Mouse (Mus musculus) adrenal gland, postnatal 25 days (tissue): ENCODE results near the gene Gpc5. TPM values are rescaled to one million over a fixed set of nuclear protein-coding genes. Genes with fewer than 3 reads are reported as not detected.
A peak's percentile ranks its signal among the peaks of the same experiment; 100 is the strongest.
"Not testable (repeated sequence)": the region's sequence is repeated elsewhere in the genome, so short reads cannot be mapped to it uniquely, and the experiment has no call there.

Experiments used
- DNase-seq: peaks from one replicate; pipeline ENCODE4 v3.0.0; 2021; ENCODE audit warnings: mixed read lengths
- long read RNA-seq: library from polyadenylated mRNA; stranded (forward); transcript quantifications from one replicate; pipeline ENCODE4 v2.0.0, GENCODE M21; 2021
- total RNA-seq: library from RNA; stranded (reverse); gene quantifications from 2 replicates; pipeline ENCODE4 v1.2.3, GENCODE M21; 2021

Gene Gpc5
- 4.8 and 5.1 TPM in 2 replicates for total RNA-seq
- long read RNA-seq = 0 reads

DNA sequence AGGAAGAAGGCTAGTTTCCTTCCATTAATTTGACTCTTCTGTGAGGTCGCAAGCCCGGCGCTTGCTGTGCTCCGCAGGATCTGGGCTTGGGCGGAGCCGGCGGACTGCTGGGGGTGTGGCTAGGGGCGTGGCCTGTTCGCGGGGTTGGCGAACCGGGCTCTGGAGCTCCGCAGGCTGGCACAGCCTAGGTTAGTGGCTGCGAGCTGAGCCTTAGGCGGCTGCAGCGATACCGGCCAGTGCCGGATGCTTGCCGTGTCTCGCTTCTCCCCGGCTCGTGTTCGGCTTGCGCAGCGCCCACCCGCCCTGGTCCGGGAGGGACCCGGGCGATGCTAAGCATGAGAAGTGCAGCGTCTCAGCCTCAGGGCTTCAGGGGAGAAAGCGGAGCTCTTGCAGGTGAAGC is at the start of gene Gpc5:
Gene Gpc5, plus strand, starts transcription at position 135 of the 400 bp plus-strand sequence.
- DNase-seq = peak; percentile 94

DNA sequence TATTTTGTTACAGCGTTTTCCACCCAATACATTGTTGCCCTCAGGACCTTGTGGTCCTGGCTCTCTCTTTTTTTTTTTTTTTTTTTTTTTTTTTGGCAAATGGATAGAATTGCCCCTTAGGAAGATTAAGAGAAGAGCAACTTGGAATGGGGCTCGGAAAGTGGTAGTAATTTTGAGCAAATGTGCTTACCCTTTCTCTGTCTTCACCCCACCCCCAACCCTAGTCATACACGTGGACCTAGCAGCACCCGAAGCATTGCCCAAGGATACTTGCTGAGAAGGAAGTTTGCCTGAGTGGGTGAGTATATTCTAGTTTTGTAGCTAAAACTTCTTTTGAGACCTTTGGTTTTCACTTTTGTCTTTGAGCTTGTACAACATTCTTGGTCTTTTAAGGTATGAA is 49.4 kb upstream of the Gpc5 start:
- no peak for DNase-seq

DNA sequence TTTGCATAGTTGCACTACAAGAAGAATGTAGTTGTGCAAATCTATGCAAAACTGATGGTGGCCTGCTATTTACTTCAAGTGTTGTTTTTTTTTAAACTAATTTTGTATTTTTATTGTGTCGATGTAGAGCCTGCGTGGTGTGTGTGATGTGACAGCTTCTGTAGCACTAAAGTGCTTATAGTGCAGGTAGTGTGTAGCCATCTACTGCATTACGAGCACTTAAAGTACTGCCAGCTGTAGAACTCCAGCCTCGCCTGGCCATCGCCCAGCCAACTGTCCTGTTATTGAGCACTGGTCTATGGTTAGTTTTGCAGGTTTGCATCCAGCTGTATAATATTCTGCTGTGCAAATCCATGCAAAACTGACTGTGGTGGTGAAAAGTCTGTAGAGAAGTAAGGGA is 48.0 kb upstream of the Gpc5 start:
- no peak for DNase-seq

- no peak for DNase-seq
Observed at GRCm38 (mm10) chr14:115045712-115046111, 46.3 kb upstream of the Gpc5 start.

GRCm38 (mm10) chr14:115047316-115047715 is 44.7 kb upstream of the Gpc5 start:
- DNase-seq = no peak

DNA sequence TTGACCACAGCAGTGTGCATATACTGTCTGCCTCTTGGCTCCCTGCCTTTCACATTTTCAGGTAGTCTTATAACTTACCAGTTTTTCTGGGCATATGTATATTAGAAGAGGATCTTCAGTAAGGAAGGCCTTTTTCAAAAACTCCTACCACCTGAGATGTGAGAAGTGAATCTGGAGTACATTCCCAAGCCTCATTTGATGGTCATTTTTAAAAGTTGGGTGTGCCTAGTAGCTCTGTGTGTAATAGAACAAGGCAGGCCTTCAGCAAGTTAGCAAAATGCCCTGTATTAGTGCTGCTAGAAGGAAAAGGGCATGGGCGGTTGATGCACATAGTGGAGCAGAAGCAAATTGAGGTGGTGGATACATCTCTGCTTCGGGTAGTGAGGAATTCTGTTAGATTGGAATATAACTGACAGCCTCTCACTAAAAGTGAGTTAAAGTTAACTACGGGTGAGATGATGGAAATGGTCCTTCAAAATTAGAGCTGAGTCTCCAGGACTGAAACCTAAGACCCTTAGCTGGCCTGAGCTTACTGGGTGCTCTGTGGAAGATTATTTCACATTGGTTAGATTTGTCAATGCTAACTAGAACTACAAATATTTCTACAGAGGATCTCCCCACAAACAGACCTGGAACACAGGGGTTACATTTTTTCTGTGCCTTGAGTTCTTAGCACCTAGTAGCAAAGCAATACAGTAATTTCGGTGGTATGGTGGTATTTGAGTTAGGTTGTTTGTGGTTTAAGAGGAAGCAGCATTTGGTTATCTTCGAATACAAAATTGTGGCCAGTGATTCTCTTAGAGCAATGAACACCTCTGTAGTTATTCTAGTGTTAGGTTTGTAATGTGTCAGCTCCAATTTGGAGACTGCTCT is 43.8 kb upstream of the Gpc5 start:
- DNase-seq = no peak

DNA sequence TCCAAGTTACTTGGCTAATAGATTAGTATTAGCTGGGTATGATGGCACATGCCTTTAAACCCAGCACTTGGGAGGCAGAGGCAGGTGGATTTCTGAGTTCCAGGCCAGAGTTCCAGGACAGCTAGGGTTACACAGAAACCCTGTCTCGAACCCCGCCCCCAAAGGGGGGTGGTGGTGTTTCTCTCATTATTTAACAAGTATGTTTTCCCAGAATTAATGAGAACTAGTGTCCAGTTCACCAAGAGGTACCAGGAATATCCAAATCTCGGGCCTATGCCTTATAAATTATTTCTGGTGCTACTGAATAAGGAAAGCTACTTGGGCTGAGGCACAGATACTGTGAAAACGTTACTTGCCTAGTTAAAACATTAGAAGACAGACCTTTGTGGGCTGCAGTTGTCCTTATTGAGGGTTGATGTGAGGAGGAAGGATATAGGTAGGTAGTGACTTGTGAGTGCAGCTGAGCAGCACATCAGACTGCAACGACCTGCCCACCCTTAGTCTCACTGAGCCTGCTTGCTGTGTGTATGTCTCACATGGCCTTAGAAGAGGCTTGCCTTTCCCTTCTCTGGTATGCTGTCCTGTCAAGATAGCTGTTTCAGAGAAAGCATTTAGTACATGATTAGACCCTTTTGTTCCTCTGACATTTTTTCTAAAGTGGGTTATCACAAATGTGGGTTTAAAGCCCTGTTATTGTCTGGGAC is 43.0 kb upstream of the Gpc5 start:
- no peak for DNase-seq

DNA sequence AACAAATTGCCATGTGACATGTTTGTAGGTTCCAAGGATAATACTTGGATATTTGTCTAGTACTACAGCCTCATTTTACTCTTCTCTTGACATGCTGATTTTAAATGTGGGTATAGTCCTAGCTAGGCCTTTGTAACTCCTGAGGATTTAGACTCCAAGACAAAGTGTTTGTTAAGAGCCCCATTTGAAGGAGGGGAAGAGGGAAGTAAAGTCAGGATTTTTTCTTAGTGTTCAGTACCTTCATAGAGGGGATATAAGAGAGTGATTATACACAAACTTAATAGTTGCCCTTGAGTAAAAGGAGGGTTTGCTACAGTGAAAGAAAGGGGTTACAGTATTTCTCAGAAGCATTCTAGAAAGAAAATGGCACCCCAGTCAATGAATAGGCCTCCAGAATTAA is 42.2 kb upstream of the Gpc5 start:
- no peak for DNase-seq

GRCm38 (mm10) chr14:115051106-115051760 is 40.8 kb upstream of the Gpc5 start:
- no peak for DNase-seq

- DNase-seq = no peak
Observed at GRCm38 (mm10) chr14:115052371-115052770, 39.6 kb upstream of the Gpc5 start.

- DNase-seq = no peak
Observed at GRCm38 (mm10) chr14:115054252-115054651, 37.8 kb upstream of the Gpc5 start.

GRCm38 (mm10) chr14:115057524-115057923 is 34.5 kb upstream of the Gpc5 start:
- DNase-seq = no peak

GRCm38 (mm10) chr14:115066164-115066563 is 25.9 kb upstream of the Gpc5 start:
- not testable (repeated sequence) for DNase-seq

- peak; percentile 12 for DNase-seq
Observed at GRCm38 (mm10) chr14:115070534-115070933, 21.5 kb upstream of the Gpc5 start.

- no peak for DNase-seq
Observed at GRCm38 (mm10) chr14:115077340-115077739, 14.7 kb upstream of the Gpc5 start.

DNA sequence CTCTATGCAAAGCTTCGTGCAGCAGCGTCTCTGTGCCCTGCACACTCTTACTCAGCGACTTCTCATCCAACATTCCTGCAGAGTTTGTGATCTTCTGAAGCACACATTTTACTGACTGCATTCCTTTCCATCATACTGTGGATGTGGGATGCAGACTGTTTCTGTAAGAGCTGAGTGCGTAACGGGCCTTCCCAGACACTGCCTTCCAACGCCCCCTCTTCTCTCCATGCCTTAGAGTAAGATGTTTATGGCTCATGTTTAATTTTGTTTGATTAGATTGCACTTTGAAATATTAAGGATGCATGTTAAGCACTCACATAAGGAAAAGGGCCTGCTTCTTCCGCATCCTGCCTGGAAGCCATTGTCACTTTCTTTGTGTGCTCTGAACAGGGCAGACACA is 14.0 kb upstream of the Gpc5 start:
- no peak for DNase-seq

GRCm38 (mm10) chr14:115081728-115082502 is 10.1 kb upstream of the Gpc5 start:
- DNase-seq = no peak

GRCm38 (mm10) chr14:115090516-115090915 is 1.5 kb upstream of the Gpc5 start:
- DNase-seq = no peak

DNA sequence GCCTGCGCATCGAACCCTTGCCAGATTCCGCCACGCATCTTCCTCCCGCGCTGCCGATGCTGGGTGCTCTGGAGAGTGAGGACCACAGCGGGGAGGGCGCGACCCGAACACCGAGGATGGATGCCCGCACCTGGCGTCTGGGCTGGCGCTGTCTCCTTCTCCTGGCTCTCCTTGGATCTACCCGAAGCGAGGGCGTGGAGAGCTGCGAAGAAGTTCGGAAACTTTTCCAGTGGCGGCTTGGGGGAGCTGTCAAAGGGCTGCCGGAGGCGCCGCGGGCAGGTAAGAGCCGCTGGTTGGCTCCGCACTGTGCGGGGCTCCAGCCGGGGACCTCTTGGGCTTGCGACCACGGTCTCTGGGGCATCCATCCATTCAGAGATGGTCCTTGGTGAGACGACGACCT is 495 bp downstream of the Gpc5 start:
- no peak for DNase-seq

GRCm38 (mm10) chr14:115092952-115093351 is 937 bp downstream of the Gpc5 start:
- DNase-seq = no peak

DNA sequence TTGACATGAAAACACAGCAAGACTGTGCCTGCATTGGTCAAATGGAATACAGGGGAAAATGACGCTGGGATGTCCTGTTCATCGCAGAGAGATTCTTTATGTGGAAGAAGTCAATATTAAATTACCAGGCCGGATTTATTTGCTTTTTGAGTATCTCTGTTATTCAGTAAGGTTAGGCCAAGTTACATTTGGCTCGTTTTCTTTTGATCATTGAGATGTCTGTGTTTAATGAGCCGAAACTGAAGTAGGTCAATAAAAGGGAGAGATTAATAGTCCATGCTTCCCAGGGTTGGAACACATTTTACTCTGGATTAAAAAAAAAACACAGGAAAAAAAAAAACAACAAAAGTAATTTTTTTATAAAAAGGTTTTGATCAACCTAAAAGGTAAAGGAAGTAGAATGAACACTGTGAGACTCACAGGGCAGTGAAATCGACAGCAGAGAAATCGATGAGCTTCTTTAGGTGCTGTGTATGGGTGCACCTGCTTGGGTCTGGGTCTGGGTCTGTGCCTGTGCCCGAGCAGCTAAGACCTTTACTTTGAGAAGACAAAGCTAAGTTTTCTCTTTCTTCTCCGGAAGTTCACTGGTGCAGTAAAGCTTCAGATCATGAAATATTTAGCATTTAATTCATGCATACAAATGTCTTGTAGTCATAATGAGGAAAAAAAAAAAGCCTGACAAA is 8.7 kb downstream of the Gpc5 start:
- DNase-seq = no peak

GRCm38 (mm10) chr14:115106326-115106725 is 14.3 kb downstream of the Gpc5 start:
- no peak for DNase-seq
